Mouse (Mus musculus) neural tube, embryonic 14.5 days (tissue): ENCODE results near the gene Rassf2. TPM values are rescaled to one million over a fixed set of nuclear protein-coding genes. Genes with fewer than 3 reads are reported as not detected.

Source experiments
- ATAC-seq: fragments of 200-750 bp; cut with Nextera tagmentation; 2 replicates; pipeline ENCODE4 v1.8.0; 2017; ENCODE audit warnings: low read depth, mild to moderate bottlenecking, moderate TSS enrichment, moderate library complexity
- H3K27ac ChIP-seq: fragments of 300-500 bp; sonication (generic); 2 replicates; pipeline ENCODE4 v1.5.1; 2014; ENCODE audit warnings: low read depth, mild to moderate bottlenecking, control low read depth, low read length, moderate library complexity, mixed read lengths
- H3K27me3 ChIP-seq: fragments of 300-500 bp; sonication (generic); 2 replicates; pipeline ENCODE4 v1.6.1; 2014; ENCODE audit warnings: low read length; ENCODE audit not compliant: control insufficient read depth, insufficient read depth
- H3K36me3 ChIP-seq: fragments of 300-500 bp; sonication (generic); 2 replicates; pipeline ENCODE4 v1.6.1; 2014; ENCODE audit warnings: low read length, mixed read lengths; ENCODE audit not compliant: control insufficient read depth, insufficient read depth
- H3K4me1 ChIP-seq: fragments of 300-500 bp; sonication (generic); 2 replicates; pipeline ENCODE4 v1.6.1; 2014; ENCODE audit warnings: low read length; ENCODE audit not compliant: control insufficient read depth, insufficient read depth
- H3K4me2 ChIP-seq: fragments of 300-500 bp; sonication (generic); 2 replicates; pipeline ENCODE4 v1.6.1; 2014; ENCODE audit warnings: mild to moderate bottlenecking, low read depth, low read length, control low read depth
- H3K4me3 ChIP-seq: fragments of 300-500 bp; sonication (generic); 2 replicates; pipeline ENCODE4 v1.5.1; 2014; ENCODE audit warnings: low read depth, low read length, control low read depth, mixed read lengths
- H3K9ac ChIP-seq: fragments of 300-500 bp; sonication (generic); replicated peaks from 2 replicates; pipeline ENCODE4 v1.6.1; 2014; ENCODE audit warnings: low read depth, mild to moderate bottlenecking, control low read depth, low read length, mixed read lengths
- H3K9me3 ChIP-seq: fragments of 300-500 bp; sonication (generic); 2 replicates; pipeline ENCODE4 v1.6.1; 2016; ENCODE audit warnings: low read length; ENCODE audit not compliant: control insufficient read depth
- WGBS: fragments of 180-500 bp; shearing (Covaris S2); extraction: QIAGEN DNeasy Blood & Tissue Kit; methylation state at CpG from one replicate; pipeline ENCODE4 v1.1.7; 2014; 5-methylcytosine and 5-hydroxymethylcytosine counted together
- polyA plus RNA-seq: library from polyadenylated mRNA; unstranded; fragments of >200 nt; fragmentation: Nextera tagmentation; extraction: Ambion mirVana; gene quantifications from 2 replicates; pipeline ENCODE4 v1.2.1, GENCODE M21; 2014

The Rassf2 gene
- polyA plus RNA-seq, 1 experiment from 2014 or later = 25.3 TPM

- Histone ChIP-seq H3K27ac (no peak overlapping the region), H3K9me3 (no peaks in the 10 kb centered on the region), H3K36me3 (no peaks in the 10 kb centered on the region), H3K4me1 (no peaks in the 10 kb centered on the region), H3K4me2 (no peak overlapping the region), H3K27me3 (peaks cover 8% of the 10 kb centered on the region), H3K9ac (no peak overlapping the region), H3K4me3 (no peak overlapping the region)
- whole genome bisulfite sequencing = 80% methylated on average over 11 of the region's 11 CpGs
- no peak for ATAC-seq
These were observed 81.0 kb downstream of the Rassf2 start for GRCm38 (mm10) chr2:131948916-131949639.

GRCm38 (mm10) chr2:131948156-131948555 is 81.9 kb downstream of the Rassf2 start:
- no peaks in the 10 kb centered on the region for H3K4me1 ChIP-seq
- no peak overlapping the region for H3K27ac ChIP-seq
- WGBS = 84% methylated on average over 3 of the region's 3 CpGs
- no peaks in the 10 kb centered on the region for H3K9me3 ChIP-seq
- no peak overlapping the region for H3K4me2 ChIP-seq
- no peak for ATAC-seq
- 0 out of 2 replicates have a peak, but pooled peaks cover 4% of the 10 kb centered on the region for H3K27me3 ChIP-seq
- H3K4me3 ChIP-seq = no peak overlapping the region
- no peaks in the 10 kb centered on the region for H3K36me3 ChIP-seq
- H3K9ac ChIP-seq = no peak overlapping the region

- Histone ChIP-seq H3K4me3 (no peak overlapping the region), H3K27me3 (no peaks in the 10 kb centered on the region), H3K9me3 (no peaks in the 10 kb centered on the region), H3K27ac (no peak overlapping the region), H3K4me2 (no peak overlapping the region), H3K4me1 (no peaks in the 10 kb centered on the region), H3K36me3 (no peaks in the 10 kb centered on the region), H3K9ac (no peak overlapping the region)
- no peak for ATAC-seq
- WGBS = 93% methylated on average over 16 of the region's 16 CpGs
These were observed 83.7 kb downstream of the Rassf2 start for GRCm38 (mm10) chr2:131946351-131946750.

GRCm38 (mm10) chr2:131945765-131946164 is 84.3 kb downstream of the Rassf2 start:
- Histone ChIP-seq H3K27me3 (no peaks in the 10 kb centered on the region), H3K4me1 (no peaks in the 10 kb centered on the region), H3K36me3 (no peaks in the 10 kb centered on the region), H3K27ac (no peak overlapping the region), H3K4me2 (no peak overlapping the region), H3K9me3 (no peaks in the 10 kb centered on the region), H3K4me3 (no peak overlapping the region), H3K9ac (no peak overlapping the region)
- WGBS = 90% methylated on average over 6 of the region's 6 CpGs
- no peak for ATAC-seq

- no peaks in the 10 kb centered on the region for H3K36me3 ChIP-seq
- no peak for ATAC-seq
- no peaks in the 10 kb centered on the region for H3K9me3 ChIP-seq
- no peak overlapping the region for H3K9ac ChIP-seq
- no peak overlapping the region for H3K4me2 ChIP-seq
- no peaks in the 10 kb centered on the region for H3K27me3 ChIP-seq
- H3K4me1 ChIP-seq = no peaks in the 10 kb centered on the region
- H3K27ac ChIP-seq = no peak overlapping the region
- H3K4me3 ChIP-seq = no peak overlapping the region
- 90% methylated on average over 8 of the region's 8 CpGs for WGBS
These were observed 84.8 kb downstream of the Rassf2 start for GRCm38 (mm10) chr2:131945225-131945624.

- Histone ChIP-seq H3K4me3 (no peak overlapping the region), H3K4me2 (no peak overlapping the region), H3K36me3 (no peaks in the 10 kb centered on the region), H3K27ac (no peak overlapping the region), H3K9ac (no peak overlapping the region), H3K4me1 (no peaks in the 10 kb centered on the region), H3K27me3 (no peaks in the 10 kb centered on the region), H3K9me3 (no peaks in the 10 kb centered on the region)
- ATAC-seq = no peak
- 11% methylated on average over 1 of the region's 1 CpGs for WGBS
These were observed 85.7 kb downstream of the Rassf2 start for GRCm38 (mm10) chr2:131944370-131944769.

GRCm38 (mm10) chr2:131941501-131941900 is 88.6 kb downstream of the Rassf2 start:
- no peak overlapping the region for H3K27ac ChIP-seq
- H3K27me3 ChIP-seq = no peaks in the 10 kb centered on the region
- no peak overlapping the region for H3K4me3 ChIP-seq
- H3K4me1 ChIP-seq = no peaks in the 10 kb centered on the region
- no peak overlapping the region for H3K9ac ChIP-seq
- 75% methylated on average over 6 of the region's 6 CpGs for WGBS
- peaks cover 7% of the 10 kb centered on the region; the same call in 1 of the 2 replicates for H3K36me3 ChIP-seq
- no peak for ATAC-seq
- H3K4me2 ChIP-seq = no peak overlapping the region
- H3K9me3 ChIP-seq = no peaks in the 10 kb centered on the region

- Histone ChIP-seq H3K9me3 (no peaks in the 10 kb centered on the region), H3K27ac (no peak overlapping the region), H3K4me3 (no peak overlapping the region), H3K36me3 (peaks cover 7% of the 10 kb centered on the region; the same call in 1 of the 2 replicates), H3K4me1 (no peaks in the 10 kb centered on the region), H3K27me3 (no peaks in the 10 kb centered on the region), H3K9ac (no peak overlapping the region), H3K4me2 (no peak overlapping the region)
- WGBS = 86% methylated on average over 3 of the region's 3 CpGs
- no peak for ATAC-seq
These were observed 89.6 kb downstream of the Rassf2 start for GRCm38 (mm10) chr2:131940506-131940905.
